Mouse (Mus musculus) liver, embryonic 13.5 days (tissue): ENCODE data around the gene Filip1l. TPM values are rescaled to one million over a fixed set of nuclear protein-coding genes. Genes with fewer than 3 reads are reported as not detected.

Source experiments
- ATAC-seq: fragments of 200-750 bp; cut with Nextera tagmentation; 2 replicates; pipeline ENCODE4 v1.8.0; 2017; ENCODE audit warnings: low read depth, mild to moderate bottlenecking, moderate number of reproducible peaks, moderate library complexity
- DNase-seq: peaks from one replicate; pipeline ENCODE4 v3.0.0; 2022
- H3K27ac ChIP-seq: fragments of 300-500 bp; sonication (generic); 2 replicates; pipeline ENCODE4 v1.5.1; 2015; ENCODE audit warnings: moderate library complexity, mild to moderate bottlenecking, inconsistent platforms
- H3K27me3 ChIP-seq: fragments of 300-500 bp; sonication (generic); 2 replicates; pipeline ENCODE4 v1.6.1; 2015; ENCODE audit warnings: mild to moderate bottlenecking, inconsistent platforms
- H3K36me3 ChIP-seq: fragments of 300-500 bp; sonication (generic); 2 replicates; pipeline ENCODE4 v1.6.1; 2015; ENCODE audit warnings: mild to moderate bottlenecking, inconsistent platforms
- H3K4me1 ChIP-seq: fragments of 300-500 bp; sonication (generic); replicated peaks from 2 replicates; pipeline ENCODE4 v1.6.1; 2015; ENCODE audit warnings: inconsistent platforms
- H3K4me2 ChIP-seq: fragments of 300-500 bp; sonication (generic); 2 replicates; pipeline ENCODE4 v1.6.1; 2015; ENCODE audit warnings: inconsistent platforms, mild to moderate bottlenecking, moderate library complexity
- H3K4me3 ChIP-seq: fragments of 300-500 bp; sonication (generic); replicated peaks from 2 replicates; pipeline ENCODE4 v1.5.1; 2015; ENCODE audit warnings: mild to moderate bottlenecking, inconsistent platforms
- H3K9ac ChIP-seq: fragments of 300-500 bp; sonication (generic); 2 replicates; pipeline ENCODE4 v1.6.1; 2015; ENCODE audit warnings: mild to moderate bottlenecking, inconsistent platforms
- H3K9me3 ChIP-seq: fragments of 300-500 bp; sonication (generic); replicated peaks from 2 replicates; pipeline ENCODE4 v1.6.1; 2016; ENCODE audit warnings: inconsistent platforms
- WGBS: fragments of 180-500 bp; shearing (Covaris S2); methylation state at CpG from one replicate; pipeline ENCODE4 v1.1.7; 2015; ENCODE audit not compliant: insufficient replicate concordance; 5-methylcytosine and 5-hydroxymethylcytosine counted together
- polyA plus RNA-seq: library from polyadenylated mRNA; unstranded; fragments of >200 nt; fragmentation: Nextera tagmentation; extraction: Ambion mirVana; gene quantifications from 2 replicates; pipeline ENCODE4 v1.2.1, GENCODE M21; 2015

The Filip1l gene
- polyA plus RNA-seq, 1 experiment from 2014 or later: 2.7 TPM

GRCm38 (mm10) chr16:57525046-57525445 lies 172.2 kb downstream of the Filip1l start:
- 70% methylated on average over 5 of the region's 5 CpGs for WGBS
- Histone ChIP-seq H3K4me1 (no peaks in the 10 kb centered on the region), H3K4me3 (no peak overlapping the region), H3K9ac (no peak overlapping the region), H3K27me3 (no peaks in the 10 kb centered on the region), H3K4me2 (no peak overlapping the region), H3K36me3 (no peaks in the 10 kb centered on the region), H3K9me3 (no peaks in the 10 kb centered on the region), H3K27ac (no peak overlapping the region)
- no peak for DNase-seq
- no peak for ATAC-seq

- Histone ChIP-seq H3K9me3 (no peaks in the 10 kb centered on the region), H3K9ac (no peak overlapping the region), H3K36me3 (no peaks in the 10 kb centered on the region), H3K4me2 (no peak overlapping the region), H3K4me1 (no peaks in the 10 kb centered on the region), H3K27ac (no peak overlapping the region), H3K27me3 (no peaks in the 10 kb centered on the region), H3K4me3 (no peak overlapping the region)
- 69% methylated on average over 4 of the region's 4 CpGs for WGBS
- ATAC-seq (no peak), DNase-seq (no peak)
Measured at GRCm38 (mm10) chr16:57525476-57525875, 172.6 kb downstream of the Filip1l start.

GRCm38 (mm10) chr16:57526893-57527292 lies 174.0 kb downstream of the Filip1l start:
- Histone ChIP-seq H3K36me3 (no peaks in the 10 kb centered on the region), H3K27ac (no peak overlapping the region), H3K27me3 (no peaks in the 10 kb centered on the region), H3K4me3 (no peak overlapping the region), H3K4me1 (no peaks in the 10 kb centered on the region), H3K4me2 (no peak overlapping the region), H3K9me3 (no peaks in the 10 kb centered on the region), H3K9ac (no peak overlapping the region)
- no peak for DNase-seq
- ATAC-seq: no peak
- WGBS: 72% methylated on average over 7 of the region's 7 CpGs

- no peak overlapping the region for H3K27ac ChIP-seq
- no peak for ATAC-seq
- H3K4me2 ChIP-seq: no peak overlapping the region
- no peak overlapping the region for H3K4me3 ChIP-seq
- H3K4me1 ChIP-seq: 0 out of 2 replicates have a peak, but pooled peaks cover 5% of the 10 kb centered on the region
- DNase-seq: no peak
- 53% methylated on average over 4 of the region's 4 CpGs for WGBS
- no peaks in the 10 kb centered on the region for H3K27me3 ChIP-seq
- H3K9ac ChIP-seq: no peak overlapping the region
- no peaks in the 10 kb centered on the region for H3K36me3 ChIP-seq
- no peaks in the 10 kb centered on the region for H3K9me3 ChIP-seq
Measured at GRCm38 (mm10) chr16:57528457-57528856, 175.6 kb downstream of the Filip1l start.

GRCm38 (mm10) chr16:57530547-57530946 lies 177.7 kb downstream of the Filip1l start:
- ATAC-seq (no peak), DNase-seq (no peak)
- Histone ChIP-seq H3K9me3 (no peaks in the 10 kb centered on the region), H3K27ac (no peak overlapping the region), H3K4me3 (no peak overlapping the region), H3K4me2 (no peak overlapping the region), H3K4me1 (0 out of 2 replicates have a peak, but pooled peaks cover 5% of the 10 kb centered on the region), H3K9ac (no peak overlapping the region), H3K36me3 (no peaks in the 10 kb centered on the region), H3K27me3 (no peaks in the 10 kb centered on the region)
- WGBS: 70% methylated on average over 4 of the region's 4 CpGs

- Histone ChIP-seq H3K36me3 (no peaks in the 10 kb centered on the region), H3K4me2 (no peak overlapping the region), H3K4me1 (0 out of 2 replicates have a peak, but pooled peaks cover 5% of the 10 kb centered on the region), H3K9ac (no peak overlapping the region), H3K4me3 (no peak overlapping the region), H3K27ac (no peak overlapping the region), H3K27me3 (no peaks in the 10 kb centered on the region), H3K9me3 (no peaks in the 10 kb centered on the region)
- DNase-seq (no peak), ATAC-seq (no peak)
- WGBS: 66% methylated on average over 6 of the region's 6 CpGs
Measured at GRCm38 (mm10) chr16:57532081-57532493, 179.2 kb downstream of the Filip1l start.

GRCm38 (mm10) chr16:57534365-57534764 lies 181.5 kb downstream of the Filip1l start:
- Histone ChIP-seq H3K36me3 (no peaks in the 10 kb centered on the region), H3K4me2 (no peak overlapping the region), H3K27ac (no peak overlapping the region), H3K27me3 (no peaks in the 10 kb centered on the region), H3K4me3 (no peak overlapping the region), H3K9me3 (no peaks in the 10 kb centered on the region), H3K4me1 (0 out of 2 replicates have a peak, but pooled peaks cover 5% of the 10 kb centered on the region), H3K9ac (no peak overlapping the region)
- DNase-seq (no peak), ATAC-seq (no peak)
- 17% methylated on average over 1 of the region's 1 CpGs for WGBS

- Histone ChIP-seq H3K4me1 (0 out of 2 replicates have a peak, but pooled peaks cover 5% of the 10 kb centered on the region), H3K27me3 (no peaks in the 10 kb centered on the region), H3K4me3 (no peak overlapping the region), H3K4me2 (no peak overlapping the region), H3K9me3 (no peaks in the 10 kb centered on the region), H3K36me3 (no peaks in the 10 kb centered on the region), H3K9ac (no peak overlapping the region), H3K27ac (no peak overlapping the region)
- WGBS: 33% methylated on average over 1 of the region's 1 CpGs
- ATAC-seq (no peak), DNase-seq (no peak)
Measured at GRCm38 (mm10) chr16:57534811-57535210, 181.9 kb downstream of the Filip1l start.

- H3K4me3 ChIP-seq: no peak overlapping the region
Measured at GRCm38 (mm10) chr16:57536511-57536910, 183.6 kb downstream of the Filip1l start.

GRCm38 (mm10) chr16:57543243-57543642 lies 190.3 kb downstream of the Filip1l start:
- ATAC-seq: no peak
- H3K4me3 ChIP-seq: no peak overlapping the region
- 68% methylated on average over 3 of the region's 3 CpGs for WGBS
- H3K9me3 ChIP-seq: no peaks in the 10 kb centered on the region
- no peak for DNase-seq
- peaks cover 9% of the 10 kb centered on the region for H3K27me3 ChIP-seq
- H3K9ac ChIP-seq: no peak overlapping the region
- H3K4me2 ChIP-seq: no peak overlapping the region
- no peaks in the 10 kb centered on the region for H3K4me1 ChIP-seq
- no peaks in the 10 kb centered on the region for H3K36me3 ChIP-seq
- no peak overlapping the region for H3K27ac ChIP-seq

More at GRCm38 (mm10) chr16:57536511-57536910, 183.6 kb downstream of the Filip1l start:
- WGBS: 66% methylated on average over 7 of the region's 7 CpGs
- H3K4me2 ChIP-seq: no peak overlapping the region
- ATAC-seq (no peak), DNase-seq (no peak)
- H3K27me3 ChIP-seq: no peaks in the 10 kb centered on the region
- no peaks in the 10 kb centered on the region for H3K9me3 ChIP-seq
- H3K4me1 ChIP-seq: 0 out of 2 replicates have a peak, but pooled peaks cover 5% of the 10 kb centered on the region
- H3K36me3 ChIP-seq: no peaks in the 10 kb centered on the region
- no peak overlapping the region for H3K9ac ChIP-seq
- no peak overlapping the region for H3K27ac ChIP-seq

- Histone ChIP-seq H3K36me3 (no peaks in the 10 kb centered on the region), H3K9ac (no peak overlapping the region), H3K4me2 (no peak overlapping the region), H3K9me3 (no peaks in the 10 kb centered on the region), H3K27ac (no peak overlapping the region), H3K27me3 (peaks cover 19% of the 10 kb centered on the region), H3K4me1 (peaks cover 6% of the 10 kb centered on the region), H3K4me3 (no peak overlapping the region)
- WGBS: 68% methylated on average over 8 of the region's 8 CpGs
- no peak for DNase-seq
- no peak for ATAC-seq
Measured at GRCm38 (mm10) chr16:57544441-57544840, 191.5 kb downstream of the Filip1l start.

- no peaks in the 10 kb centered on the region for H3K9me3 ChIP-seq
- H3K27ac ChIP-seq: no peak overlapping the region
- H3K27me3 ChIP-seq: peaks cover 23% of the 10 kb centered on the region
- H3K36me3 ChIP-seq: no peaks in the 10 kb centered on the region
- H3K4me2 ChIP-seq: no peak overlapping the region
- ATAC-seq: no peak
- DNase-seq: no peak
- 42% methylated on average over 1 of the region's 1 CpGs for WGBS
- no peak overlapping the region for H3K4me3 ChIP-seq
- H3K4me1 ChIP-seq: peaks cover 7% of the 10 kb centered on the region
- H3K9ac ChIP-seq: no peak overlapping the region
Measured at GRCm38 (mm10) chr16:57546355-57546754, 193.5 kb downstream of the Filip1l start.
